Mouse (Mus musculus) erythroblast, adult 5-6 weeks (primary cell): ENCODE measurements around the gene Col4a1. TPM values are rescaled to one million over a fixed set of nuclear protein-coding genes. Genes with fewer than 3 reads are reported as not detected.

Experiments used
- total RNA-seq, 2 experiments: library from RNA; stranded (forward) in 1 of 2; stranded (reverse) in 1 of 2; fragments of 150-400 nt in 1 of 2; fragments of 200-764, 138-1000 nt in 1 of 2; gene quantifications; 2 replicates each; pipeline versions ENCODE4 v1.2.3 to v1.2.4; 2015 to 2017; ENCODE audit warnings: low replicate concordance in 2 of 2

The Col4a1 gene
- total RNA-seq, 2 experiments from 2014 or later: 0.34 to 0.38 TPM

Other genes starting within 250 kb of the Col4a1 start
- not detected in 2 replicates for gene Col4a2, start within 50 bp of the Col4a1 start, total RNA-seq (2015; ENCODE audit: low replicate concordance)
- 0.42 TPM in 1 of 2 replicates, not detected in the other for gene Col4a2, start within 50 bp of the Col4a1 start, total RNA-seq (2017; ENCODE audit: low replicate concordance)
- 0.63 and 4.8 TPM in 2 replicates for gene Rab20, start 165.9 kb upstream of the Col4a1 start, total RNA-seq (2015; ENCODE audit: low replicate concordance)
- gene Rab20, start 165.9 kb upstream of the Col4a1 start, total RNA-seq (2017; ENCODE audit: low replicate concordance): 1.5 and 4.4 TPM in 2 replicates
- 11.0 and 14.8 TPM in 2 replicates for gene Naxd, start 184.7 kb upstream of the Col4a1 start, total RNA-seq (2015; ENCODE audit: low replicate concordance)
- gene Naxd, start 184.7 kb upstream of the Col4a1 start, total RNA-seq (2017; ENCODE audit: low replicate concordance): 11.7 and 13.9 TPM in 2 replicates
- 7.1 and 8.6 TPM in 2 replicates for gene Cars2, start 238.0 kb upstream of the Col4a1 start, total RNA-seq (2015; ENCODE audit: low replicate concordance)
- 3.4 and 16.0 TPM in 2 replicates for gene Cars2, start 238.0 kb upstream of the Col4a1 start, total RNA-seq (2017; ENCODE audit: low replicate concordance)
- 16.3 and 16.5 TPM in 2 replicates for gene Ing1, start 242.7 kb upstream of the Col4a1 start, total RNA-seq (2015; ENCODE audit: low replicate concordance)
- gene Ing1, start 242.7 kb upstream of the Col4a1 start, total RNA-seq (2017; ENCODE audit: low replicate concordance): 19.3 and 25.9 TPM in 2 replicates